Mouse (Mus musculus) thymus, postnatal 4 days (tissue): ENCODE measurements around the gene Nt5dc2.

Experiments used
- DNase-seq: peaks from one replicate; pipeline ENCODE4 v3.0.0; 2021

Nt5dc2 gene

GRCm38 (mm10) chr14:31130236-31131220 is at the start of gene Nt5dc2:
Nt5dc2 (plus strand) TSS chr14:31131053.
- DNase-seq: peak; percentile 92

GRCm38 (mm10) chr14:31081147-31081546 is 49.7 kb upstream of the Nt5dc2 start:
- DNase-seq: no peak

GRCm38 (mm10) chr14:31087433-31087832 is 43.4 kb upstream of the Nt5dc2 start:
- peak; percentile 36 for DNase-seq

GRCm38 (mm10) chr14:31088515-31088914 is 42.3 kb upstream of the Nt5dc2 start:
- no peak for DNase-seq

DNA sequence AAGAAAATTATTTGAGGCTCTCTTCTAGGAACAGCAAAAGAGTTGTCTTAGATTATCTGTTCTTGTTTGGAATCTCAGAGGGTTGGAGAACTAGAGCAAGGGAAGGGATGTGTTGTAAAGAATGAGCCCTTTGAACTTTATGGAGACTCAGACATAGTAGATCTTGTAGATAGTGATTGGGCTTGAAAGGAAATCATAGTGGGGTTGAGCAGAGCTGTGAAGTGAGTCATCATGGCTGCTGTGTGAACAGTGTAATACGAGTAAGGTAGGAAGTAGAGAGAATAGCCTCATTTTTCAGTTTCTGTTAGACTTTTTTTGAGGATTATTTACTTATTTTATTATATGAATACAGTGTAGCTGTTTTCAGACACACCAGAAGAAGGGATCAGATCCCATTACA is 40.9 kb upstream of the Nt5dc2 start:
- DNase-seq: no peak

DNA sequence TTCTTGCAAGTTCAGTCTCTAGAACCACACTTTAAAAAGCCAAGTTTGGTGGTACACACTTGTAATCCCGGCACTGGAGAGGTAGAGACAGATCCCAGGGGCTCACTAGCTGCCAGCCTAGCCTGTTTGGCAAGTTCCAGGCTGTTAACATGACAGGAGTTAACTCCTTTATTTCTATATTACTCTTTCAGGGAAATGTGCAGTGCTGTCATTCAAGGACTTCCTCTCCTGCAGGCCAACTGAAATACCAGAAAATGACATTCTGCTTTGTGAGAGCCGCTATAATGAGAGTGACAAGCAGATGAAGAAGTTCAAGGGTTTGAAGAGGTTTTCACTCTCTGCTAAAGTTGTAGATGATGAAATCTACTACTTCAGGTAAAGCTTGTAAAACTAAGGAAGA is 25.7 kb upstream of the Nt5dc2 start:
- DNase-seq: no peak

GRCm38 (mm10) chr14:31110613-31111012 is 20.2 kb upstream of the Nt5dc2 start:
- DNase-seq: no peak

- no peak for DNase-seq
Observed at GRCm38 (mm10) chr14:31112187-31112586, 18.7 kb upstream of the Nt5dc2 start.

- no peak for DNase-seq
Observed at GRCm38 (mm10) chr14:31114011-31114410, 16.8 kb upstream of the Nt5dc2 start.

- no peak for DNase-seq
Observed at GRCm38 (mm10) chr14:31115522-31115921, 15.3 kb upstream of the Nt5dc2 start.

GRCm38 (mm10) chr14:31125106-31126075 is 5.5 kb upstream of the Nt5dc2 start:
- peak; percentile 8 for DNase-seq

DNA sequence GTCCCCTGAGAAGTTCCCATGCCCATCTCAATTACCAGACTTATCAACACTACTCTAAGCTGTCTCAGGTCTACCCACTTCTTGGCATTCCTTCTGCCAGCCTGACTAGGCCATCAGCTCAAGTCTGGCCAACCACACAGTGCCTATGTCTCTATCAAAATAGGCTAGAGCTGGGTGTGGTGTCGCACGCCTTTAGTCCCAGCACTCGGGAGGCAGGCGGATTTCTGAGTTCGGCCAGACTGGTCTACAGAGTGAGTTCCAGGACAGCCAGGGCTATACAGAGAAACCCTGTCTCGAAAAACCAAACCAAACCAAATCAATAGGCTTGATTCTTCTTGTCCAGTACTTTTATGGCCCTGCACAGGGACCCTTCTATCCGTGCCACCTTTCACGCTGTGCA is 4.0 kb upstream of the Nt5dc2 start:
- peak; percentile 6 for DNase-seq

GRCm38 (mm10) chr14:31128101-31128825 is 2.6 kb upstream of the Nt5dc2 start:
- peak; percentile 64 for DNase-seq

GRCm38 (mm10) chr14:31128826-31129219 is 2.0 kb upstream of the Nt5dc2 start, which contains the start of gene Smim4:
Smim4 (minus strand) TSS chr14:31128956.
- DNase-seq: peak; percentile 99

DNA sequence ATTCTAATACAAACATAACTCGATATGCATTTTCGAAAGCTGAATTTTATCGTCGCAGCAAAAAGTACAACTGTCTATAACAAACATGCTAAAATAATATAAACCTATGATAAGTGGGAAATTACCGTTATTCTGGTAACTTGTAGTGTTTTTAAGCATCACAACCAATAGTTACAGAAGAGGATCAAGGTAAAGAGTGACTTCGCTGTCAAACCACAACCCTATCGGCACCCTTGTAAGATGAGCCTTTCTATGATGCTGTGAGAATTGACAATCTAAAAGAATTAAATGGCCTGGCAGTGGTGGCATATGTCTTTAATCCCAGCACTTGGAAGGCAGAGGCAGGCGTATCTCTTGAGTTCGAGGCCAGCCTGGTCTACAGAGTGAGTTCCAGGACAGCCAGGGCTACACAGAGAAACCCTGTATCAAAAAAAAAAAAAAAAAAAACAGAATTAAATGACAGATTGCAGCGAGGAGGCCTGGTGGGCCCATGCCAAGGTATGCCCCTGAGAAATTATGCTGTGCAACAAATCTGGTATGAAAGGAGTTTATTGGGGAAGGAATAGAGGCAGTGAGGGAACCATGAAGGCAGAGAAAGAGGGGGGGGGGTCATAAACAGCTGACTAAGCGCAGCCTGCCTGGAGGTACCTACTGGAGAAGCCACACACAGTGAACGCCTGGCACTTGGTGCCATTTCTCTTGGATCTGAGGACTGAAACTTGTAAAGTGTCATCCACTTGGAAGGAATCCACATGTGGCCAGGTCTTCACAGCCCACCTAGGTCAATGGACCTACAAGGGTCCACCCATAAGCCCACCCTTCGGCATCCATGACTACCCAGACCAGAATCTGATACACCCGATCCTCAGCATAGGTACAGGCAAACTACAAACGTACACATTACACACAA is 1.3 kb upstream of the Nt5dc2 start:
- peak; percentile 14 for DNase-seq

- DNase-seq: no peak
Observed at GRCm38 (mm10) chr14:31131272-31131821, 494 bp downstream of the Nt5dc2 start.

DNA sequence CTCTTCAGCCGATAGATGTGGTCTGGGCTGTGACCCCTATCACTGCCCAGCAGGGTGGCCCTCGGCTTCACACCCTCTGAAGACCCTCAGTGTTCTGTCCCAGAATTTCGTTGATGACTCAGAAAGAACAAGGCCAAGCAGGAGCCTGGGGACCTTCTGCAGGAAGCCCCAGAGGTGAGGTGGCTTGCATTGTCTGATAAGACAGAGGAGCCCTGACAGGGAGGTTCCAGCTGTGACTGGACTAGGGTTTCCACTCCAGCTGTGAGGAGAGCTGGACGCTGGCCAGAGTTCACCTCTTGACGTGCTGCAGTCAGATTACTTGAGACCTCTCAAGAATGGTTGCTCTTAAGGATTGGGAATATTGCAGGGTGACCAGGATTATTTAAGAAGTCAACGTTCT is 1.2 kb downstream of the Nt5dc2 start:
- peak; percentile 22 for DNase-seq

- peak; percentile 9 for DNase-seq
Observed at GRCm38 (mm10) chr14:31132491-31132975, 1.7 kb downstream of the Nt5dc2 start.

GRCm38 (mm10) chr14:31133023-31133665 is 2.3 kb downstream of the Nt5dc2 start:
- DNase-seq: no peak
